ENCODE assay signal across 25 mouse cellular contexts in genomic region chr11:118403183-118403582, GRCm38 (mm10). TPM values are rescaled to one million over a fixed set of nuclear protein-coding genes. Genes with fewer than 3 reads are reported as not detected.
A peak's percentile ranks its signal among the peaks of the same experiment; 100 is the strongest.
DNase-seq lines count a peak whose midpoint lies in the region; ATAC-seq and TF ChIP-seq lines count a peak whose summit lies in the region.
"Had no signal": no experiment of that assay in that cellular context is flagged by ENCODE, and none has a peak within 500 bp of the region (broad histone marks: within the 10 kb centered on the region; RNA-seq: fewer than 3 reads in every experiment).

No protein-coding gene starts in this region.

- dilution Hi-C loops in CH12.LX (cut with MboI; ENCODE audit: extremely low pct_ligation_motif_present, extremely low pct_unique_long_range_greater_than_20kb, low sequenced_read_pairs): no loop called here

- H3K27me3 ChIP-seq in CH12.LX (replicated peaks): no peaks in the 10 kb centered on the region
- no peaks in the 10 kb centered on the region for H3K27me3 ChIP-seq in hindbrain, embryonic 14.5 days (ENCODE audit: control insufficient read depth, insufficient read depth, low read length)
- H3K27me3 ChIP-seq: embryonic facial prominence, embryonic 12.5 days; forebrain, embryonic 12.5 days; heart, embryonic 13.5 days; hindbrain, embryonic 13.5 days; limb, embryonic 12.5 days; neural tube, embryonic 13.5 days had no signal

- no peaks in the 10 kb centered on the region for H3K79me2 ChIP-seq in CH12.LX (replicated peaks; ENCODE audit: control insufficient read depth, extremely low read depth, insufficient read depth, poor library complexity, severe bottlenecking)

- peak; percentile 40; the same call in 1 of the 2 replicates for TF ChIP-seq EP300 in CH12.LX (IDR thresholded peaks at IDR 0.05; ENCODE audit: low read length)

- peak overlapping the region; percentile 91; the same call in 1 of the 2 replicates for H3K27ac ChIP-seq in gastrocnemius, adult 2 months
- H3K27ac ChIP-seq in CH12.LX (ENCODE audit: insufficient read depth, low read depth): peak overlapping the region; percentile 96
- H3K27ac ChIP-seq in hindbrain, embryonic 14.5 days: no peak overlapping the region
- H3K27ac ChIP-seq: embryonic facial prominence, embryonic 12.5 days; forebrain, embryonic 12.5 days; heart, embryonic 13.5 days; hindbrain, embryonic 13.5 days; limb, embryonic 12.5 days; midbrain, embryonic 10.5 days; neural tube, embryonic 13.5 days had no signal

- H3K4me3 ChIP-seq in gastrocnemius, adult 2 months: no peak overlapping the region
- peak overlapping the region in 1 of 3 experiments; percentile 56 for H3K4me3 ChIP-seq in CH12.LX (replicated peaks in 1 of 3; ENCODE audit: low read depth in 2 of 3, low read length in 2 of 3, poor library complexity in 1 of 3)
- H3K4me3 ChIP-seq in hindbrain, embryonic 14.5 days (replicated peaks; ENCODE audit: low read length): no peak overlapping the region
- H3K4me3 ChIP-seq: embryonic facial prominence, embryonic 12.5 days; forebrain, embryonic 12.5 days; heart, embryonic 13.5 days; hindbrain, embryonic 13.5 days; layer of hippocampus, adult 2 months; limb, embryonic 12.5 days; midbrain, embryonic 10.5 days; myocyte; neural tube, embryonic 13.5 days had no signal

- peak overlapping the region; percentile 15 for H3K9ac ChIP-seq in CH12.LX (ENCODE audit: insufficient read depth, low read depth)
- H3K9ac ChIP-seq in hindbrain, embryonic 14.5 days: no peak overlapping the region
- H3K9ac ChIP-seq: embryonic facial prominence, embryonic 12.5 days; forebrain, embryonic 12.5 days; heart, embryonic 13.5 days; hindbrain, embryonic 13.5 days; limb, embryonic 12.5 days; neural tube, embryonic 13.5 days had no signal

- TF ChIP-seq POLR2A in CH12.LX (IDR thresholded peaks at IDR 0.05; ENCODE audit: low read depth, low read length): no peak

- TF ChIP-seq CTCF in gastrocnemius, adult 2 months (IDR thresholded peaks at IDR 0.05): no peak
- no peak for TF ChIP-seq CTCF in CH12.LX (conservative IDR thresholded peaks at IDR 0.05 in 1 of 2, IDR thresholded peaks at IDR 0.05 in 1 of 2; ENCODE audit: low read depth in 2 of 2, low read length in 2 of 2)

- intact Hi-C loops in gastrocnemius, adult 2 months (cut with DNase I): no loop called here

- peak; percentile 2 for DNase-seq in gastrocnemius, adult 2 months
- no peak for DNase-seq in gastrocnemius, adult 18-20 months (ENCODE audit: low spot score)
- peak; percentile 0 for DNase-seq in ovary, postnatal 36 days (ENCODE audit: low spot score)
- DNase-seq in ovary, postnatal 14 days (ENCODE audit: low spot score): no peak
- DNase-seq in CH12.LX (ENCODE audit: extremely low read depth): no peak
- DNase-seq in cerebellum, adult 9-10 months: peak; percentile 48
- DNase-seq in hindbrain, embryonic 14.5 days (ENCODE audit: low spot score): no peak
- DNase-seq: adrenal gland, postnatal 25 days; lung, adult 18-20 months; lung, postnatal 10 days; right cerebral cortex, adult 18-20 months had no signal

- ATAC-seq in hindbrain, embryonic 14.5 days (ENCODE audit: low FRiP score): no peak
- ATAC-seq: CD4-positive, CD25-positive, alpha-beta regulatory T cell, adult 4 months; inflammation-experienced regulatory T-cells, adult 6 months; midbrain, embryonic 16.5 days had no signal

- no peak for TF ChIP-seq RAD21 in CH12.LX (IDR thresholded peaks at IDR 0.05; ENCODE audit: low read depth, low read length)

- in situ Hi-C loops in CH12.LX (cut with MboI; ENCODE audit: low pct_ligation_motif_present, low pct_unique_long_range_greater_than_20kb, low sequenced_read_pairs): no loop called here

- H3K4me2 ChIP-seq in CH12.LX (ENCODE audit: insufficient read depth, low read depth, poor library complexity, severe bottlenecking): no peak overlapping the region
- H3K4me2 ChIP-seq in hindbrain, embryonic 14.5 days (replicated peaks): no peak overlapping the region
- H3K4me2 ChIP-seq: embryonic facial prominence, embryonic 12.5 days; forebrain, embryonic 12.5 days; heart, embryonic 13.5 days; hindbrain, embryonic 13.5 days; limb, embryonic 12.5 days; liver, embryonic 11.5 days; neural tube, embryonic 13.5 days had no signal

- no peaks in the 10 kb centered on the region for H3K9me3 ChIP-seq in CH12.LX (replicated peaks; ENCODE audit: low read length)
- H3K9me3 ChIP-seq in hindbrain, embryonic 14.5 days (ENCODE audit: control insufficient read depth, low read length): no peaks in the 10 kb centered on the region
- H3K9me3 ChIP-seq: embryonic facial prominence, embryonic 12.5 days; forebrain, embryonic 12.5 days; heart, embryonic 13.5 days; hindbrain, embryonic 13.5 days; limb, embryonic 12.5 days; midbrain, embryonic 10.5 days; neural tube, embryonic 13.5 days had no signal

- H3K36me3 ChIP-seq in CH12.LX (replicated peaks in 1 of 2; ENCODE audit: control insufficient read depth in 1 of 2, insufficient read depth in 1 of 2, low read length in 1 of 2): peaks cover 23 to 50% of the 10 kb centered on the region in 2 experiments
- peaks cover 28% of the 10 kb centered on the region for H3K36me3 ChIP-seq in hindbrain, embryonic 14.5 days (replicated peaks; ENCODE audit: control insufficient read depth, insufficient read depth)

- H3K4me1 ChIP-seq in CH12.LX (ENCODE audit: control insufficient read depth in 1 of 2, insufficient read depth in 2 of 2): peaks cover 36 to 68% of the 10 kb centered on the region in 2 experiments
- no peaks in the 10 kb centered on the region for H3K4me1 ChIP-seq in hindbrain, embryonic 14.5 days (replicated peaks; ENCODE audit: control insufficient read depth, insufficient read depth, low read length)
- H3K4me1 ChIP-seq: forebrain, embryonic 12.5 days had no signal

- 89% methylated on average over 2 of the region's 2 CpGs for WGBS in hindbrain, embryonic 14.5 days

TF ChIP-seq in CH12.LX, 34 proteins besides CTCF, POLR2A, EP300 and RAD21:
- TF ChIP-seq UBTF (IDR thresholded peaks at IDR 0.05; ENCODE audit: low read depth, low read length): no peak
- no peak for TF ChIP-seq RCOR1 (conservative IDR thresholded peaks at IDR 0.05; ENCODE audit: low read depth, low read length)
- no peak for TF ChIP-seq TBP (conservative IDR thresholded peaks at IDR 0.05; ENCODE audit: low read depth, low read length)
- TF ChIP-seq ZNF384 (IDR thresholded peaks at IDR 0.05; ENCODE audit: low read depth, low read length): peak; percentile 83

RNA-seq across cellular contexts. Expression of gene Lgals3bp, which starts 1.3 kb away (rescaled TPM):
- 10 to 100 TPM; 12.0 to 17.0 TPM for total RNA-seq in gastrocnemius, adult 2 months (2021)
- 10 to 100 TPM; 15.8 to 17.1 TPM for total RNA-seq in gastrocnemius, adult 18-20 months (2021)
- total RNA-seq in CH12.LX (2012; rRNA removed): 67.3 and 93.0 TPM in 2 replicates
- total RNA-seq in CH12.LX (2014; rRNA removed): 134 and 146 TPM in 2 replicates
- polyA plus RNA-seq in CH12.LX (2012; ENCODE audit: insufficient read length, low read depth): 310 and 338 TPM in 2 replicates
- 4.0 and 4.7 TPM in 2 replicates for polyA plus RNA-seq in hindbrain, embryonic 14.5 days (2014; fragmentation: Nextera tagmentation; extraction: Ambion mirVana)

RNA-seq across cellular contexts. Expression of gene Cant1, which starts 15.7 kb away (rescaled TPM):
- 10 to 100 TPM; 10.7 to 11.6 TPM for total RNA-seq in gastrocnemius, adult 2 months (2021)
- total RNA-seq in gastrocnemius, adult 18-20 months (2021): 10 to 100 TPM; 10.7 to 11.9 TPM
- total RNA-seq in CH12.LX (2012; rRNA removed): 36.7 and 40.2 TPM in 2 replicates
- 25.1 and 28.8 TPM in 2 replicates for total RNA-seq in CH12.LX (2014; rRNA removed)
- polyA plus RNA-seq in CH12.LX (2012; ENCODE audit: insufficient read length, low read depth): 31.2 and 31.8 TPM in 2 replicates
- 25.4 and 26.9 TPM in 2 replicates for polyA plus RNA-seq in hindbrain, embryonic 14.5 days (2014; fragmentation: Nextera tagmentation; extraction: Ambion mirVana)

RNA-seq across cellular contexts. Expression of gene C1qtnf1, which starts 24.8 kb away (rescaled TPM):
- 10 to 100 TPM in 1 of 2 experiments, 1 to 10 TPM in 1; 7.9 to 12.6 TPM for total RNA-seq in gastrocnemius, adult 2 months (2021)
- 1 to 10 TPM; 6.6 to 6.9 TPM for total RNA-seq in gastrocnemius, adult 18-20 months (2021)
- total RNA-seq in CH12.LX (2012; rRNA removed) (0.13 and 0.76 TPM in 2 replicates), CH12.LX (2014; rRNA removed) (0.15 and 0.19 TPM in 2 replicates)
- 0.12 TPM in 1 of 2 replicates, not detected in the other for polyA plus RNA-seq in CH12.LX (2012; ENCODE audit: insufficient read length, low read depth)
- 5.0 and 5.2 TPM in 2 replicates for polyA plus RNA-seq in hindbrain, embryonic 14.5 days (2014; fragmentation: Nextera tagmentation; extraction: Ambion mirVana)
- total RNA-seq: granulocyte monocyte progenitor cell, adult 5-6 weeks had no signal
- polyA plus RNA-seq: CD4-positive, CD25-positive, alpha-beta regulatory T cell, adult 4 months; inflammation-experienced regulatory T-cells, adult 6 months had no signal

RNA-seq across cellular contexts. Expression of gene Timp2, which starts 47.6 kb away (rescaled TPM):
- 100 to 1,000 TPM in 1 of 2 experiments, 10 to 100 TPM in 1; 70.1 to 115 TPM for total RNA-seq in gastrocnemius, adult 2 months (2021)
- total RNA-seq in gastrocnemius, adult 18-20 months (2021): 10 to 100 TPM; 65.4 to 89.1 TPM
- 0.34 and 0.38 TPM in 2 replicates for total RNA-seq in CH12.LX (2012; rRNA removed)
- 0.12 TPM in 1 of 2 replicates, not detected in the other for total RNA-seq in CH12.LX (2014; rRNA removed)
- polyA plus RNA-seq in CH12.LX (2012; ENCODE audit: insufficient read length, low read depth): 0.57 TPM in 1 of 2 replicates, not detected in the other
- 94.3 and 114 TPM in 2 replicates for polyA plus RNA-seq in hindbrain, embryonic 14.5 days (2014; fragmentation: Nextera tagmentation; extraction: Ambion mirVana)

Comparison
In these comparisons a context has a peak if more than half of its experiments do, and no peak if none do; other contexts are left out.
1. DNase-seq: peak in gastrocnemius, adult 2 months (single experiment), ovary, postnatal 36 days (single experiment) and cerebellum, adult 9-10 months (single experiment); none in gastrocnemius, adult 18-20 months (single experiment), ovary, postnatal 14 days (single experiment), CH12.LX (single experiment) and hindbrain, embryonic 14.5 days (single experiment).
2. RNA of gene C1qtnf1, which starts 24.8 kb away (total RNA-seq): 7.9 to 12.6 TPM in gastrocnemius, adult 2 months and 6.6 to 6.9 TPM in gastrocnemius, adult 18-20 months; 0.13 to 0.76 TPM in CH12.LX; every median in the first group is over 4 times any median in the second.